Mouse (Mus musculus) gastrocnemius, postnatal 25 days (tissue): ENCODE data around the gene Echdc1. TPM values are rescaled to one million over a fixed set of nuclear protein-coding genes. Genes with fewer than 3 reads are reported as not detected.

Source experiments
- total RNA-seq, 2 experiments: library from RNA; stranded (reverse); gene quantifications; 1 replicate in 1 of 2; 2 replicates in 1 of 2; pipeline ENCODE4 v1.2.3; 2021

Echdc1 gene
- total RNA-seq, 2 experiments from 2014 or later = 31.5 to 34.1 TPM

Other genes starting within 250 kb of the Echdc1 start
- gene Soga3, start 169.3 kb upstream of the Echdc1 start, total RNA-seq = under 1 TPM in 1 of 2 experiments, not detected in 1; 0.29 TPM
- gene Gm49353, start 114.2 kb upstream of the Echdc1 start, total RNA-seq = under 1 TPM in 1 of 2 experiments, not detected in 1; 0.75 TPM
- 10 to 100 TPM; 35.6 to 39.9 TPM for gene 9330159F19Rik, start 101.6 kb upstream of the Echdc1 start, total RNA-seq
- 10 to 100 TPM; 44.1 to 45.7 TPM for gene Rnf146, start 49.3 kb downstream of the Echdc1 start, total RNA-seq
- gene Rspo3, start 222.7 kb downstream of the Echdc1 start, total RNA-seq = 1 to 10 TPM in 1 of 2 experiments, under 1 TPM in 1; 0.99 to 3.5 TPM